Mouse (Mus musculus) ovary, postnatal 14 days (tissue): ENCODE measurements around the gene Itgb5.

Experiments used
- DNase-seq: peaks from one replicate; pipeline ENCODE4 v3.0.0; 2022; ENCODE audit warnings: low spot score

Itgb5 gene

GRCm38 (mm10) chr16:33940095-33940494 lies 110.6 kb downstream of the Itgb5 start:
- no peak for DNase-seq

- DNase-seq: no peak
Measured at GRCm38 (mm10) chr16:33941271-33941781, 111.9 kb downstream of the Itgb5 start.

- DNase-seq: no peak
Measured at GRCm38 (mm10) chr16:33942341-33942740, 112.9 kb downstream of the Itgb5 start.

GRCm38 (mm10) chr16:33943388-33943787 lies 113.9 kb downstream of the Itgb5 start:
- DNase-seq: no peak

GRCm38 (mm10) chr16:33944126-33944525 lies 114.7 kb downstream of the Itgb5 start:
- DNase-seq: no peak

DNA sequence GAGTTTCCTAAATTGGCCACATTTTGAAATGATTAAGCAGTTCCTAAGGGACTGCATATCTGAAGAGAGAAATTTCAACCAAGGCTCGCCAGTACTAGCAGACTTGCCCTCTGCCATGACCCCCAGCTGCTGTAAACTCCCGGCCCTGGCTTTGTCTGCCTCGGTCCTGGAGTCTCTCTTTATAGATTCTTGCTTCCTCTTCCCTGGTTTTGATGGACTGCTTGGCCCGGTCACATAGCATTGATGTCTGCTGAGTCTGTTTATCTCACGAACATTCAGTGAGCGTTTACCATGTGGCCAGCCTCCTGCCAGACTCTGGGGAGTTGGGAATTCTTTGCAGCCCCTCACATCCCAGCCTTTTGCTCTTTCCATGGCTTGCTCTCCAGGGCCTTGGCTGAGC lies 115.3 kb downstream of the Itgb5 start:
- DNase-seq: no peak

DNA sequence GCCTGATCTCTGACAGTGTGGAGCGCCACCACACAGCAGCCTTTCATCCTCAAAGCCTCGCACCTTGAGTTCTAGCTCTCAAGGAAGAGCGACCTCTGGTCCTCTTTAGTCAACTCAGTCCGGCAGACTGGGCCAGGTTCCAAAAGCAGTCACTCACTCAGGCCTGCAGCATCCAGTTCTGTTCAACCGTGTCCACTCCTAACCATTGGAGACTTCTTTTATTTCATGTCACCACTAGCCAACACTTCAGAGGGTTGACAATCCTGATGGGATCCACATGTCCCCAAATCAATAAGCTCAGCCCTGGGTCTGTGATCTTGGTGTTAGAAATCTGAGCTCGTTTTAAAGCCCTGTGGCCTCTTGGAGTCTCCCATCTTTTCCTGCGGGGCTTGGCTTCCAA lies 116.6 kb downstream of the Itgb5 start:
- DNase-seq: no peak

GRCm38 (mm10) chr16:33947664-33948571 lies 118.5 kb downstream of the Itgb5 start:
- no peak for DNase-seq

DNA sequence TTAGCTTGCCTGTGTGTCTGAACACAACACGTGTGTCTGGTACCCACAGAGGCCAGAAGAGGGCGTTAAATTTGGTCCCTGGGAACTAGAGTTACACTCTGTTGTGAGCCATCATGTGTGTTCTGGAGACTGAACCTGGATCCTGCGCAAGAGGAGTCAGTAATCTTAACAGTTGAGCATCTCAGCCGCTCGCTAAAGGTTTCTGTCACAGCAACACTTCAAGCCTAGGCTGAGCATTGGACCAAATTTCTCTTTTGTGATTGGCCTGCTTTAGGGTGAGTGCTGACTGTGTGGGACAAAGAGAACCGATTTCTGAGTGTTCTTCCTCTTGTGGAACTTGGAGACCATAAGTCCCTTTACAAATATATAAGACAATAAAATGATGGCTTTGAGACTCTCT lies 120.9 kb downstream of the Itgb5 start:
- DNase-seq: no peak

- peak; percentile 80 for DNase-seq
Measured at GRCm38 (mm10) chr16:33950830-33951229, 121.4 kb downstream of the Itgb5 start.

DNA sequence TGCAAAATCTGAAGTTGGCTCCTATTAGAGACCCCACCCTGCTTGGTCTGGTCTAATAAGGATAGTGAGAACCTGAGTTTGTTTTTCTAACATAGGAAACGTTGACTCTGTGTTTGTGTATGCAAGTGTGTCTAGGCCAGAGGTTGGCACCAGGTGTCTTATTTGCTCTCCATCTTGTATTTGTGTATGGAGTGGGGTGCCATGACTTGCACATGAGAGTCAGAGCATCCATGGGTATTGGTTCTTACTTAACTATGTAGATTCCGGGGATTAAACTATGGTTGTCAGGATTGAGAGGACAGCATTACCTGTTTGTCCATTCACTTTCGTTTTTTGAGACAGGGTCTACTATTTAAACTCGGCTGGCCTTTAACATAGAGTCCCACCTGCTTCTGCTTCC lies 123.5 kb downstream of the Itgb5 start:
- DNase-seq: no peak

GRCm38 (mm10) chr16:33954793-33955192 lies 125.3 kb downstream of the Itgb5 start:
- DNase-seq: no peak

DNA sequence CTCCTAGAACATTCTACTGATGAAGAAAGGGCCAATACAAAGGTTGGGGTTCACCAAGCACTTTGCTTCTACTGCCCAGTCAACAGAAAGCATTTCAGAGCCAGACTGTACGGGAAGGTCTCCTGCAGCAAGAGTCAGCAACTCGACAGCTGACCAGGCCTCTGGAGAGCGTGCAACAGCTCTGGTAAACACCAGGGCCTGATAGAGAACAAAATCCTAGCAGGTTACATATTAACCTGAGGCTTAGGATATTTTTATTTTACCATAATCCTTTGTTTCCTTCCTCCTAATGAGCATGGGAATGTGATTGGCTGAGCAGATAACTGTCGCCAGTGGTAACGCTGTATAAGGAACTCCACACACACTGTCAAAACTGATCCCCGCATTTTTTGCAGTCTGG lies 134.0 kb downstream of the Itgb5 start:
- DNase-seq: no peak

DNA sequence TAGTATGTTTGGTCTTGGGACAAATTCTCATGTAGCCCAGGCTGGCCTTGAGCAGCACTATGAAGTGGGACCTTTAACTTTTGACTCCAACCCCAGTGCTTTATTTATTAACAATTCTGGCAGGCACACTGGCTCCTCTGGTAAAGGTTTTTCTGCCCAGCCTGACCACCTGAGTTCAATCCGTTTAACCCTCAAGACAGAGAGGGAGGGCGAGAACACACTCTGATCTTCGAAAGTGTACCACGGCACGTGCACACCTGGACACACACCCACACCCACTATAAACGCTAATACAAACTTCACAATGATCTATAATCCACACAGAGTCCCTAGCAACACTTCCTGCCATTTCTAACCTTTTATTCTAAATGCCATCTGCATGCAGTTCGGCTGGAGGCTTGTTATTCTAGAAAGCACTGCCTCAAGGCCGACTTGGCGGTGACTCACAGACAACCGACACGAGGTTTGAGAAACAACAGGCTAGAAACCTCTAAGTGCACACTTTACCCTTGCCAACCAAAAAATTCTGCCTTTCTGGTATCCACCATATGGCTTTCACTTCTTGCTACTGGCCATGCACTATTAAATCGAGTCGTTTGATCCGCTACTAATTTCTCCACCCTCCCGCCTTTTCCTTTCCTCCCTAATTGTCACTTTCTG lies 136.5 kb downstream of the Itgb5 start:
- no peak for DNase-seq

- DNase-seq: peak; percentile 72
Measured at GRCm38 (mm10) chr16:33966538-33967282, 137.2 kb downstream of the Itgb5 start, which contains the start of gene Umps. Gene Umps (minus strand): TSS chr16:33967038.

DNA sequence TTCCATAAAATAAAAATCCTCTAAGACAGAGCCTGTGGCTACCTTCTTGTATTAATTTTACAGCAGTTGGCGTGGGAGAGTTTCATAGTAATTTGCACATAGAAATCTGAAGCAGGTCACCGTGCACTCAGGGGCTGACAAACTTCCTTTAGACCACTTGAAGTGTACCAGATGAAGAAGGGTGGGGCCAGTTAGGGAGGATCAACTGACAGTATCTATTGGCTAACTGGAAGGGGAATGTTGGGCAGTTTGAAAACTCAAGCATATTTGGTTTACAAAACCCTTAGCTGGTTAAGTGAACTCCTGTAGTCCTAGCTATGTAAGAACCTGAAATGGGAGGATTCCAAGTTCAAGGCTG lies 137.8 kb downstream of the Itgb5 start:
- DNase-seq: no peak

- no peak for DNase-seq
Measured at GRCm38 (mm10) chr16:33979855-33980254, 150.4 kb downstream of the Itgb5 start.

DNA sequence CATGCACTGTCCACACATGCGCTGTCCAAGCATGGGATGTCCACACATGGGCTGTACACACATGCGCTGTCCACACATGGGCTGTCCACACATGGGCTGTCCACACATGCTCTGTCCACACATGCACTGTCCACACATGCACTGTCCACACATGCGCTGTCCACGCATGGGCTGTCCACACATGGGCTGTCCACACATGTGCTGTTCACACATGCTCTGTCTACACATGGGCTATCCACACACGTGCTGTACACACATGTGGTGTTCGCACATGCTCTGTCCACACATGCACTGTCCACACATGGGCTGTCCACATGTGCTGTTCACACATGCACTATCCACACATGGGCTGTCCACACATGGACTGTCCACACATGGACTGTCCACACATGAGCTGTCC lies 154.2 kb downstream of the Itgb5 start:
- no peak for DNase-seq

GRCm38 (mm10) chr16:33985372-33985771 lies 155.9 kb downstream of the Itgb5 start:
- no peak for DNase-seq

DNA sequence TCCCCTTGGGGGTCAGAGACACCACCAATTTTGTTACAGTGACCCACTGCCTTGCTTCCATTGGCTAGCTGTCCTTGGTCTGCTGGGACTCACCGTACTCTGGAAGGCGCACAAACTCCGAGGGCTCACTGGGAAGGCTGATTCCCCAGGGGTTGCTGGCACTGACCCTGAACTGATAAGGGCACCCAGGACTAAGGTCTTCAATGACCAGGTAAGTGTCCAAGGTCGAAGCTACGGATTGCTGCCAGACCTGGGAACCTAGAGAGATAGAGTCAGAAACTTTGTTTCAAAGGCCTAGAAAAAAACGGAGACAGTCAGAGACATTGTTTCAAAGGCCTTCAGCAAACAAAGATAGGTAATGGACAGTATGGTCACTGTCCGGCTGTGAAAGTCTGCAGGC lies 157.5 kb downstream of the Itgb5 start:
- DNase-seq: no peak

DNA sequence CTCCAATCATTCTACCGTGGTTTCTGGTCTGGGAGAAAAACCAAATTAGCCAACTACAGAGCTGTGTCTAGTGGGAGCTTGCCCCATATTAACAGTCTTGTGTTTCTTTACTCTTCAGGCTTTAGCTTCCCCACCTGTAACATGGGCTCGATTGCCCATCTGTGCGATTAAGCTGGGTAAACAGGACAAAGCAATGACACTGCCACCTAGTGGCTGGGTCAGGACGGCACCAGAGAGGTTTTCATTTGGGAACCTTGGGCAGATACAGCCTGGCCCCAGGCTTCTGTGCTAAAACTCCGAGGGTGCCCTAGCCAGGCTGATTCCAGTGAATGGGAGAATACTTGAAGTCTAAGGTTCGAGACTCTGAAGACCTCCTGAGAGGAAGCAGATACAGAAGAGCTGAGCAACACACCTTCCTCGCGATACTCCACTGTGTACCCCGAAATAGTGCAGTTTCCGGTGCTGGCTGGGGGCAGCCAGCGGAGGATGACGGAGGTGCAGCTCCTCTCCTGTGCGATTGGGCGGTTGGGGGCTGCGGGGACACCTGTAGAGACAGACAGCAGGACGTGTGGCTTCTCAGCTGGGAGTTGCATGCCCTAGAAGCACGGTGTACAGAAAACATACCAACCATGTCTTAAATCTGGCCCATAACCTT lies 159.0 kb downstream of the Itgb5 start:
- DNase-seq: peak; percentile 29

GRCm38 (mm10) chr16:33989106-33989505 lies 159.6 kb downstream of the Itgb5 start:
- DNase-seq: no peak
